Mouse (Mus musculus): ENCODE data around the gene Klhl36. TPM values are rescaled to one million over a fixed set of nuclear protein-coding genes. Genes with fewer than 3 reads are reported as not detected.

The Klhl36 gene
- total RNA-seq, 2 experiments from 2014 or later, result 6.9 to 7.5 TPM

- DNase-seq (ENCODE audit: low spot score in 2 of 2), result no peak
- intact Hi-C loops (cut with DNase I), result no loop called here
These were observed 7.5 kb downstream of the Klhl36 start for GRCm38 (mm10) chr8:119869616-119870015.

DNA sequence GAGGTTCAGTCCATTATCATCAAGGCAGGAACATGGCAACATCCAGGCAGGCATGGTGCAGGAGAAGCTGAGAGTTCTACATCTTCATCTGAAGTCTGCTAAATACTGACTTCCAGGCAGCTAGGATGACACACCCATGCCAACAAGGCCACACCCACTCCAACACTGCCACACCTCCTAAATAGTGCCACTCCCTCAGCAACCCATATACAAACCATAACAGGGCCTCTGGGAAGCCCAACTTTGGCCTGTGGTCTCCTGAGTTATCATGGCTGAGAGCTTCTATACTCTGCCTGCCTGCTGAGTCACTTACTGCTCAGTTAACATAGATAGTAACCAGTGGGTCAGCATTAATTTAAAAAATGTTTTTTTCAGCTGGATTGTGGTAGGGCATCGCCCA is 11.1 kb downstream of the Klhl36 start:
- no peak for DNase-seq (ENCODE audit: low spot score in 2 of 2)
- intact Hi-C loops (cut with DNase I), result no loop called here

DNA sequence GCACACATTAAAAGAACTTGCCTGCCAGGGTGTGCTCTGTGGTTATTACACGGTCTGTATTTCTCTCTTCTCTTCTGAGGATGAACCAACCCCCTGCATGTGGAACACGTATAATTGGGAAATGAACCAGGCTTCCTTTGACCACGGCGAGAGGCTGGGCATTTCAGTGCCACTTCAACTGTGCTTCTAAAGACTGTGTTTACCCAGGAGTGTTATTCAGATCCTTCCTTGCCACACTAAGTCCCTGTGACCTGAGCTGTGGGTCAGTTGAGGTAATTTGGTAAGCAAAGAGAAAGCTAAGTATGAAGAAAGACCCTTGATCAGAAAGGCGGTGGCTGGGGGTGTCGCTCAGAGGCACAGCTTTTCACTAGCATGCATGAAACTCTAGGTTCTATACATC is 19.2 kb downstream of the Klhl36 start:
- intact Hi-C loops (cut with DNase I), result no loop called here
- no peak for DNase-seq (ENCODE audit: low spot score in 2 of 2)

GRCm38 (mm10) chr8:119881917-119882316 is 19.9 kb downstream of the Klhl36 start:
- DNase-seq (ENCODE audit: low spot score in 2 of 2), result no peak
- intact Hi-C loops (cut with DNase I), result no loop called here

DNA sequence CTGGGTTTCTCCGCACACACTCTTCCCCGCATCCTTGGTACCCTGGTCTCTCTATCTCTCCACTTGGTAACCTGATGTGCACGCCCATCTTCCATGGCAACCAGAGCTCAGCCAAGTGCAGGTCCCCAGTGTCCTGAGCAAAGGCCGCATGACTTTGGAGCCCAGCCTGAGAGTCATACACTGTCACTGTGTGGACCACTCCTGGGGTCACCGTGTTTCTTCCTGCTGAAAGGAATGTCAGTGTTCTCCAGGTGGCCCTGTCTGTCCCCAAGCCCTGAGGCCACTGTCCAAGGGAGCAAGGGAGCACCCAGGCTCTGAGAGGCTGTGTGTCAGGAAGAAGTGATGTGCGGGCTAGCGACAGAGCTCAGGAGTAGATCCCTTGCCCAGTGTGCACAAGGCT is 21.2 kb downstream of the Klhl36 start:
- intact Hi-C loops (cut with DNase I), result no loop called here
- no peak for DNase-seq (ENCODE audit: low spot score in 2 of 2)

DNA sequence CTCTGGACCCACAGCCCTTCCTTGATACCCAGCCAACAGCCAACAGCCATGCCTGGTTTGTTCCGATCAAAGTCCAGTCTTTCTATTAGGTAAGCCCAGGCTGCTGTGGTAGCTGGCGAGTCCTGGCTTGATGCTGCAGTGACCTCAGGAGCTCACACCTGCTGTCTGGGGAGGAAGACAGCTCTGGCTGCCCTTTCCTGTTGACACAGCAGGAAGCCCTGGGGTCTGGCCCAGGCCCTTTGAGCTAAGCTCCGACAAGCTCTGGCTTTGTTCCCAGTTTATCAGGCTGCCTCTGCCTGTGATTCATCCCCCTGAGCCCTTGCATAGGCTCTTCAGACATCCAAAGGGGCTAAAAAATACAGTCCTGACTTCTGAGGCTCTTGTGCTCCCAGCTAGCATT is 23.5 kb downstream of the Klhl36 start:
- no peak for DNase-seq (ENCODE audit: low spot score in 2 of 2)

GRCm38 (mm10) chr8:119887130-119887529 is 25.1 kb downstream of the Klhl36 start:
- no peak for DNase-seq (ENCODE audit: low spot score in 2 of 2)
- intact Hi-C loops (cut with DNase I), result no loop called here

More for the DNA sequence above, 23.5 kb downstream of the Klhl36 start:
- intact Hi-C loops (cut with DNase I), result no loop called here

DNA sequence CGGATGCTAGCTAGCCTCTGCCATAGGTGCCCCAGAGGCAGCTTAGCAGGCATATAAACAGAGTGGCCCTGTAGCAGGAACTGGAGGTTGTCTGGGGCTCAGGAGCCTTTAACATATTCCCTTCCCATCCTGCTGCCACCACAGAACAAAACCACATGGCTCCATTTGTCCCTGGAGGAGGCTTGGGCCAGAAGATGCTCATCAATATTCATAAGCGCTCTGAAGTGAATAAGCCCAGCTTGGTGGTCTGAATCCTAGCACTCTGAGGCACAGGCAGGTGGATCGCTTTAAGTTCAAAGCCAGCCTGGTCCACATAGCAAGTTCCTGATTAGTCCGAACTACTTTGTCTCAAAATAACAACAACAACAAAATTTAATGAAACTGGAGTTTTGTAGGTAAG is 25.9 kb downstream of the Klhl36 start:
- DNase-seq (ENCODE audit: low spot score in 2 of 2), result no peak
- intact Hi-C loops (cut with DNase I), result no loop called here

DNA sequence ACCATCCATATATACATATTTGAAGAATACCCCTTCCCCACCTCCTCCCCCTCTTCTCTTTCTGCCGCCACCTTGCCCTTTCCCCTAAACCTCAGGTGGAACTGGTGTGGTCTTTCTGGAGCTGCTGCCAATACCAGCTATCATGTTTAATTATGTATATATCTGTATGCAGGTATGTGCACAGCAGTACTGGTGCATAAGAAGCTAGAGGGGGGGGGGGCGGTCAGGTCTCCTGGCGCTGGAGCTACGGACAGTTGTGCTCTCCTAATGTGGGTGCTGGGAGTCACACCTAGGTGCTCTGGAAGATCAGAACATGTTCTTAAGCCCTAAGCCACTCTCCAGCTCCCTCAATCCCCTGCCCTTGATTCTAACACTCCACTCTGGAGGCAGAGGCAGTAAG is 35.0 kb downstream of the Klhl36 start:
- intact Hi-C loops (cut with DNase I), result no loop called here
- no peak for DNase-seq (ENCODE audit: low spot score in 2 of 2)

- DNase-seq (ENCODE audit: low spot score in 2 of 2), result no peak
- intact Hi-C loops (cut with DNase I), result no loop called here
These were observed 35.9 kb downstream of the Klhl36 start for GRCm38 (mm10) chr8:119897933-119898332.

DNA sequence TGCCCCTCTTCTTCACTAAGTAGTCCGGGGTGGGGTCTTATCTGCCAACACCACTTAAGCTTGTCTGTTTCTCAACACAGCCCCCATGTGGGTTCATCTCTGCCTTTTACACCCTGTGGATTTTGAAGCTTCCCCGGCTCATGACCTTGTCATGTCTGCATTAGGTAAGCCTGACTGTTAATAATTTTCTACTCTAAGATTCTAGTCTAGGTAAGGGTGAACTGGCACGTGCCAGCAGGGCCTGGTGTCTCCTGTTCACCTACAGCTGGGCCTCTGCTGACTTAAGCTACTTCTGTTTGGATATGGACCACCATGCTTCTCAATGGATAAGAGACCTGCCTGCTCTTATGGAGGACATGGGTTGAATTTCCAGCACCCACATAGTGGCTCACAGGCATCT is 39.3 kb downstream of the Klhl36 start:
- intact Hi-C loops (cut with DNase I), result no loop called here
- no peak for DNase-seq (ENCODE audit: low spot score in 2 of 2)

GRCm38 (mm10) chr8:119901952-119902351 is 39.9 kb downstream of the Klhl36 start:
- DNase-seq (ENCODE audit: low spot score in 2 of 2), result no peak
- intact Hi-C loops (cut with DNase I), result no loop called here

DNA sequence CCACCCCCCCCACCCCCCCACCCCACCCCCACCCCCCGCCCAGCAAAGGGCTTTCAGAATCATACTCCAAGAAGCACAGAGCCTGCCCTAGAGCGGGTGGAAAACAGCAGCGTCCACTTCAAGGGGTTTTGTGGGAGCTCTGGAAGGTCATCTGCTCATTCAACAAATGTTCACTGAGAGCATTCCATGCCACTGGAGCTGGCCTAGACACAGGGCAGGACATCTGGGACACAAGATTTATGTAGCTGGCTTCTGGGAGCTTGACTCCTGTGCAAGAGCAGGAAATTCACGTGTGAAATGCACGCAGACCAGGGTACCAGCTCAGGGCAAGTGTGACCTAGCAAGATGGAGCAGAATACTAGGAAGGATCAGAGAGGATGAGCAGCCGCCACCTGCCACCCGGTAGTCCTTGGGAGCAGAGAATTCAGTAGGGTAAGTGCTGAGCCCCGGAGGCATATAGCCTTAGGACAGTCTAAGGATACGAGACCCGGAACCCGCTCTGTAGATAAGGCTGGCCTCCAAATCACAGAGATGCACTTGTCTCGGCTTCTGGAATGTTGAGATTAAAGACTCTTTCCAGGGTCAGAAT is 42.4 kb downstream of the Klhl36 start:
- intact Hi-C loops (cut with DNase I), result no loop called here
- DNase-seq (ENCODE audit: low spot score in 2 of 2), result no peak

DNA sequence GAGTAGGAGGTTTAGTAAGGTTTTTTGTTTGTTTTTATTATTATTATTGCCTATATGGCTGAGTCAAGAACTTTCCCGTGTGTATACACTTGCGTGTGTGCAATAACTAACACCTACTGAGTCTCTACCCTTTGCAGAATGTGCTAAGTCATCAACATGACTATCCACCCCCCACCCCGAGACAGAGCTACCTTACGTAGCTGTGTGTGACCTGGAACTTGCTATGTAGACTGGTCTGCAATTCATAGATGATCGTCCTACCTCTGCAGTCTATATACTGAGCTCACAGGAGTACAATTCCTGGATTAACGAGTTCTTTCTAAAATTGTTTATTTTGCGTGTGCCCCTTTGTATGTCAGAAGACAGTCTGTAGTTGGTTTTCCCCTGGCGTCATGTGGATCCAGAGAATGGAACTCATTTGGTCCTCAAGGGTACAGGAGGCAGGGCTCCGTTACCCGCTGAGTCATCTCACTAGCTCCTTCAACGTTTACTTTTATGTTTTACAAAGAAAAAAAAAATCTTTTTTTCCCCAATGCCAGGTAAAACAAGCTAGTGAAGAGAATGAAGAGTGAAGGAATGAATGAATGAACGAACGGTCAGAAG is 48.0 kb downstream of the Klhl36 start, which contains the start of gene Usp10:
Usp10 (plus strand) TSS at position 417 of the 603 bp plus-strand sequence.
- DNase-seq (ENCODE audit: low spot score in 2 of 2), result no peak
- intact Hi-C loops (cut with DNase I), result no loop called here

- DNase-seq (ENCODE audit: low spot score in 2 of 2), result peak; percentile 94 to 95
- intact Hi-C loops (cut with DNase I), result no loop called here
These were observed 48.6 kb downstream of the Klhl36 start, which contains the start of gene Gm20388 for GRCm38 (mm10) chr8:119910547-119911257. Gene Gm20388 (plus strand): TSS chr8:119910841.

DNA sequence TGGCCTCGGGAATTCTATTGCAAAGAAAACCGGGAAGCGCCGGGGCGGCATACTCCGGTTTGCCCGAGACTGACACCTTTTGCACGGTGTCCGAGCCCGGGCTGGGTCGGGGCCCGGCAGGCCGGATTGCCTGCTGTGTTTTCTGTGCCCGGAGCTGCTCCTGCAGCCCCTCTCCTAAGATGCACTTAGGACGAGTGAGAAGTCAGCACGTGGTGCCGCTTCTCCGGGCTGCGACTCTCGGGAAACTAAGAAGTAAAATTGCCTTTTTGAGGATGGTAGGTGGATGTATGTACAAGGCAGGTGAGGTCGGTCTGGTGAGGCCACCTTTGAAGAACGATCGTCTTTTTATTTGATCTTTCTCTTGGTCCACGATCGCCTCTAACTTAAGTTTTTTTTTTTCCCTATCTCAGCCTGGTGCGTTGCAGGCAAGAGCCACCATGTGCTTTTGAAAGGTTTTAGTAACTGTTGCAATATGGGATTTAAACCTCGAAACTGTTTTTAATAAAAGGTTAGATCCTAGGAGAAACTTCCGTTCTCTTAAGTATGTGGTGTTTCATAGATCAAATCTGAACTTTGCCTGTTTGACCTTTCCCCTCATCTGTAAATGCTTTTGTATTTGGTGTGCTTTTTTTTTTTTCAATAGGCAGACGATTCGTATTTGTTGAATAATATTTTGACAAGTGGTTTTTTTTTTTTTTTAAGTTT is 49.3 kb downstream of the Klhl36 start:
- DNase-seq (ENCODE audit: low spot score in 2 of 2), result no peak
- intact Hi-C loops (cut with DNase I), result no loop called here

GRCm38 (mm10) chr8:119912643-119913042 is 50.6 kb downstream of the Klhl36 start:
- intact Hi-C loops (cut with DNase I), result no loop called here
- no peak for DNase-seq (ENCODE audit: low spot score in 2 of 2)

DNA sequence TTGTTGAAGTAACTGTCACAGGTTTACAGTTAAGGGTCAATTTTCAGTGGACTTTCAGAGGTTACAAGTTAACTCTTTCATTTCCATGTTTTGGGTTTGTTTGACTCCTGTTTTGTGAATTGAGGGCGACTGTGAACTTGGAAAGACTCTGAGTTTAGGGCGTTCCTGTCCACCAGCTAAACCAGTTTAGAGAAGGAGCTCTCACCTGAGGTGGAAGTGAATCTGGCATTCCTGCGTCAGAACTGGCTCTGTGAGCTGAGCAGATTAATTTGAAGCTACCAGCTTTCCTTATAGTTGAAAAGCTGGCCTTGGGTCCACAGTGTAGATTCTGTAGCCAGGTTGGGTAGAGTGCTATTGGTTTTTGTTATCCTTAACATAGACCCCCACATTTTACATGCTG is 51.1 kb downstream of the Klhl36 start:
- no peak for DNase-seq (ENCODE audit: low spot score in 2 of 2)
- intact Hi-C loops (cut with DNase I), result no loop called here

- intact Hi-C loops (cut with DNase I), result no loop called here
- no peak for DNase-seq (ENCODE audit: low spot score in 2 of 2)
These were observed 52.1 kb downstream of the Klhl36 start for GRCm38 (mm10) chr8:119914161-119914560.

- no peak for DNase-seq (ENCODE audit: low spot score in 2 of 2)
- intact Hi-C loops (cut with DNase I), result no loop called here
These were observed 53.2 kb downstream of the Klhl36 start for GRCm38 (mm10) chr8:119915298-119915697.

Measured in left cerebral cortex, postnatal 36 days (tissue).